Mouse (Mus musculus) embryonic facial prominence, embryonic 13.5 days (tissue): ENCODE results near the gene Rbl2. TPM values are rescaled to one million over a fixed set of nuclear protein-coding genes. Genes with fewer than 3 reads are reported as not detected.

Source experiments
- ATAC-seq: fragments of 200-750 bp; cut with Nextera tagmentation; 2 replicates; pipeline ENCODE4 v1.8.0; 2017; ENCODE audit warnings: low read depth; ENCODE audit not compliant: insufficient number of reproducible peaks, insufficient read depth, low FRiP score, low TSS enrichment
- H3K27ac ChIP-seq: fragments of 300-500 bp; sonication (generic); 2 replicates; pipeline ENCODE4 v1.5.1; 2015; ENCODE audit warnings: moderate library complexity, mild to moderate bottlenecking, inconsistent platforms
- H3K27me3 ChIP-seq: fragments of 300-500 bp; sonication (generic); 2 replicates; pipeline ENCODE4 v1.6.1; 2015; ENCODE audit warnings: mild to moderate bottlenecking, inconsistent platforms
- H3K36me3 ChIP-seq: fragments of 300-500 bp; sonication (generic); 2 replicates; pipeline ENCODE4 v1.6.1; 2015; ENCODE audit warnings: mild to moderate bottlenecking, inconsistent platforms
- H3K4me1 ChIP-seq: fragments of 300-500 bp; sonication (generic); 2 replicates; pipeline ENCODE4 v1.6.1; 2015; ENCODE audit warnings: inconsistent platforms
- H3K4me2 ChIP-seq: fragments of 300-500 bp; sonication (generic); 2 replicates; pipeline ENCODE4 v1.6.1; 2015; ENCODE audit warnings: moderate library complexity, mild to moderate bottlenecking, inconsistent platforms
- H3K4me3 ChIP-seq: fragments of 300-500 bp; sonication (generic); 2 replicates; pipeline ENCODE4 v1.5.1; 2015; ENCODE audit warnings: mild to moderate bottlenecking, inconsistent platforms
- H3K9ac ChIP-seq: fragments of 300-500 bp; sonication (generic); 2 replicates; pipeline ENCODE4 v1.6.1; 2015; ENCODE audit warnings: mild to moderate bottlenecking, inconsistent platforms
- H3K9me3 ChIP-seq: fragments of 300-500 bp; sonication (generic); 2 replicates; pipeline ENCODE4 v1.6.1; 2016; ENCODE audit warnings: inconsistent platforms
- WGBS: fragments of 180-500 bp; shearing (Covaris S2); methylation state at CpG from one replicate; pipeline ENCODE4 v1.1.7; 2015; ENCODE audit warnings: mixed read lengths; 5-methylcytosine and 5-hydroxymethylcytosine counted together
- polyA plus RNA-seq: library from polyadenylated mRNA; unstranded; fragments of >200 nt; fragmentation: Nextera tagmentation; extraction: Ambion mirVana; gene quantifications from 2 replicates; pipeline ENCODE4 v1.2.1, GENCODE M21; 2015

Rbl2 gene
- polyA plus RNA-seq, 1 experiment from 2014 or later: 16.5 TPM

- 0 out of 2 replicates have a peak, but pooled peaks cover 7% of the 10 kb centered on the region for H3K4me1 ChIP-seq
- H3K27ac ChIP-seq: no peak overlapping the region
- no peaks in the 10 kb centered on the region for H3K9me3 ChIP-seq
- no peak overlapping the region for H3K4me2 ChIP-seq
- H3K27me3 ChIP-seq: peaks cover 9% of the 10 kb centered on the region; the same call in 1 of the 2 replicates
- no peak for ATAC-seq
- no peak overlapping the region for H3K4me3 ChIP-seq
- no peak overlapping the region for H3K9ac ChIP-seq
- no peaks in the 10 kb centered on the region for H3K36me3 ChIP-seq
- WGBS: 35% methylated on average over 14 of the region's 14 CpGs
Measured at GRCm38 (mm10) chr8:91170914-91171313, 101.1 kb downstream of the Rbl2 start.

- 37% methylated on average over 13 of the region's 13 CpGs for WGBS
- no peak for ATAC-seq
- no peak overlapping the region for H3K4me3 ChIP-seq
- H3K36me3 ChIP-seq: no peaks in the 10 kb centered on the region
- peaks cover 9% of the 10 kb centered on the region; the same call in 1 of the 2 replicates for H3K27me3 ChIP-seq
- 0 out of 2 replicates have a peak, but pooled peaks cover 7% of the 10 kb centered on the region for H3K4me1 ChIP-seq
- no peaks in the 10 kb centered on the region for H3K9me3 ChIP-seq
- no peak overlapping the region for H3K9ac ChIP-seq
- H3K27ac ChIP-seq: no peak overlapping the region
- H3K4me2 ChIP-seq: no peak overlapping the region
Measured at GRCm38 (mm10) chr8:91171605-91172004, 101.7 kb downstream of the Rbl2 start.

Other genes with a start within 250 kb of the Rbl2 start
- gene Chd9, start 241.7 kb upstream of the Rbl2 start, polyA plus RNA-seq: 95.1 and 108 TPM in 2 replicates
- gene Aktip, start 129.9 kb downstream of the Rbl2 start, polyA plus RNA-seq: 54.2 and 58.2 TPM in 2 replicates
- 18.1 and 21.5 TPM in 2 replicates for gene Rpgrip1l, start 243.2 kb downstream of the Rbl2 start, polyA plus RNA-seq
- 107 and 111 TPM in 2 replicates for gene Fto, start 243.5 kb downstream of the Rbl2 start, polyA plus RNA-seq